Mouse (Mus musculus) embryonic facial prominence, embryonic 10.5 days (tissue): ENCODE data around the gene Cdk19. TPM values are rescaled to one million over a fixed set of nuclear protein-coding genes. Genes with fewer than 3 reads are reported as not detected.

Experiments
- DNase-seq: peaks from one replicate; pipeline ENCODE4 v3.0.0-alpha.2; 2017; ENCODE audit warnings: low spot score
- H3K27ac ChIP-seq: fragments of 300-500 bp; sonication (generic); replicated peaks from 2 replicates; pipeline ENCODE4 v1.5.1; 2016; ENCODE audit warnings: mild to moderate bottlenecking
- H3K27me3 ChIP-seq: fragments of 300-500 bp; sonication (generic); replicated peaks from 2 replicates; pipeline ENCODE4 v1.6.1; 2016; ENCODE audit warnings: low read depth, mild to moderate bottlenecking; ENCODE audit not compliant: poor library complexity, severe bottlenecking
- H3K36me3 ChIP-seq: fragments of 300-500 bp; sonication (generic); replicated peaks from 2 replicates; pipeline ENCODE4 v1.6.1; 2016; ENCODE audit warnings: mild to moderate bottlenecking, moderate library complexity
- H3K4me1 ChIP-seq: fragments of 300-500 bp; sonication (generic); 2 replicates; pipeline ENCODE4 v1.6.1; 2016
- H3K4me3 ChIP-seq: fragments of 300-500 bp; sonication (generic); 2 replicates; pipeline ENCODE4 v1.5.1; 2016; ENCODE audit warnings: mild to moderate bottlenecking, moderate library complexity
- H3K9me3 ChIP-seq: fragments of 300-500 bp; sonication (generic); 2 replicates; pipeline ENCODE4 v1.6.1; 2016; ENCODE audit warnings: mild to moderate bottlenecking
- WGBS: fragments of 180-500 bp; shearing (Covaris S2); methylation state at CpG from one replicate; pipeline ENCODE4 v1.1.7; 2016; 5-methylcytosine and 5-hydroxymethylcytosine counted together
- polyA plus RNA-seq: library from polyadenylated mRNA; unstranded; fragments of >200 nt; fragmentation: Nextera tagmentation; extraction: Ambion mirVana; gene quantifications from 2 replicates; pipeline ENCODE4 v1.2.1, GENCODE M21; 2016

The Cdk19 gene
- polyA plus RNA-seq, 1 experiment from 2014 or later = 7.8 TPM

- WGBS = 93% methylated on average over 10 of the region's 10 CpGs
- no peaks in the 10 kb centered on the region for H3K36me3 ChIP-seq
- peaks cover 5% of the 10 kb centered on the region; the same call in 1 of the 2 replicates for H3K9me3 ChIP-seq
- no peak for DNase-seq
- H3K4me1 ChIP-seq = peaks cover 5% of the 10 kb centered on the region
- H3K27ac ChIP-seq = no peak overlapping the region
- no peaks in the 10 kb centered on the region for H3K27me3 ChIP-seq
- H3K4me3 ChIP-seq = no peak overlapping the region
Observed at GRCm38 (mm10) chr10:40320306-40320705, 19.1 kb upstream of the Cdk19 start.

- no peak overlapping the region for H3K4me3 ChIP-seq
- H3K27me3 ChIP-seq = no peaks in the 10 kb centered on the region
- H3K9me3 ChIP-seq = 0 out of 2 replicates have a peak, but pooled peaks cover 4% of the 10 kb centered on the region
- no peaks in the 10 kb centered on the region for H3K4me1 ChIP-seq
- H3K36me3 ChIP-seq = no peaks in the 10 kb centered on the region
- no peak overlapping the region for H3K27ac ChIP-seq
- WGBS = 80% methylated on average over 9 of the region's 9 CpGs
- DNase-seq = no peak
Observed at GRCm38 (mm10) chr10:40328004-40328551, 11.3 kb upstream of the Cdk19 start.

- no peak overlapping the region for H3K4me3 ChIP-seq
Observed at GRCm38 (mm10) chr10:40330262-40330661, 9.1 kb upstream of the Cdk19 start.

GRCm38 (mm10) chr10:40332864-40333263, 6.5 kb upstream of the Cdk19 start:
- Histone ChIP-seq H3K4me3 (no peak overlapping the region), H3K27ac (no peak overlapping the region), H3K9me3 (0 out of 2 replicates have a peak, but pooled peaks cover 4% of the 10 kb centered on the region), H3K27me3 (no peaks in the 10 kb centered on the region), H3K4me1 (no peaks in the 10 kb centered on the region), H3K36me3 (no peaks in the 10 kb centered on the region)
- DNase-seq = no peak
- 67% methylated on average over 6 of the region's 6 CpGs for WGBS

More at GRCm38 (mm10) chr10:40330262-40330661, 9.1 kb upstream of the Cdk19 start:
- H3K36me3 ChIP-seq = no peaks in the 10 kb centered on the region
- no peaks in the 10 kb centered on the region for H3K4me1 ChIP-seq
- WGBS = 84% methylated on average over 1 of the region's 1 CpGs
- no peaks in the 10 kb centered on the region for H3K27me3 ChIP-seq
- no peak for DNase-seq
- H3K9me3 ChIP-seq = 0 out of 2 replicates have a peak, but pooled peaks cover 4% of the 10 kb centered on the region
- no peak overlapping the region for H3K27ac ChIP-seq

- H3K4me1 ChIP-seq = peaks cover 13% of the 10 kb centered on the region
- no peak for DNase-seq
- no peak overlapping the region for H3K27ac ChIP-seq
- H3K27me3 ChIP-seq = 0 out of 2 replicates have a peak, but pooled peaks cover 5% of the 10 kb centered on the region
- H3K9me3 ChIP-seq = peaks cover 2% of the 10 kb centered on the region; the same call in 1 of the 2 replicates
- 85% methylated on average over 4 of the region's 4 CpGs for WGBS
- no peak overlapping the region for H3K4me3 ChIP-seq
- H3K36me3 ChIP-seq = no peaks in the 10 kb centered on the region
Observed at GRCm38 (mm10) chr10:40342036-40342435, 2.7 kb downstream of the Cdk19 start.

GRCm38 (mm10) chr10:40346776-40347403, 7.5 kb downstream of the Cdk19 start:
- peaks cover 20% of the 10 kb centered on the region for H3K4me1 ChIP-seq
- no peak overlapping the region for H3K4me3 ChIP-seq
- 82% methylated on average over 3 of the region's 3 CpGs for WGBS
- H3K27me3 ChIP-seq = no peaks in the 10 kb centered on the region
- no peak for DNase-seq
- no peaks in the 10 kb centered on the region for H3K9me3 ChIP-seq
- H3K27ac ChIP-seq = no peak overlapping the region
- H3K36me3 ChIP-seq = no peaks in the 10 kb centered on the region

GRCm38 (mm10) chr10:40347461-40347954, 8.1 kb downstream of the Cdk19 start:
- WGBS = 74% methylated on average over 9 of the region's 9 CpGs
- DNase-seq = no peak
- H3K27ac ChIP-seq = peak overlapping the region; percentile 95
- H3K9me3 ChIP-seq = no peaks in the 10 kb centered on the region
- peaks cover 20% of the 10 kb centered on the region for H3K4me1 ChIP-seq
- H3K27me3 ChIP-seq = no peaks in the 10 kb centered on the region
- no peaks in the 10 kb centered on the region for H3K36me3 ChIP-seq
- peak overlapping the region; percentile 92 for H3K4me3 ChIP-seq

GRCm38 (mm10) chr10:40348566-40349536, 9.5 kb downstream of the Cdk19 start:
- Histone ChIP-seq H3K27ac (peak overlapping the region; percentile 95), H3K4me1 (peaks cover 20% of the 10 kb centered on the region), H3K9me3 (no peaks in the 10 kb centered on the region), H3K36me3 (no peaks in the 10 kb centered on the region), H3K4me3 (peak overlapping the region; percentile 92), H3K27me3 (no peaks in the 10 kb centered on the region)
- WGBS = under 1% methylated on average over 76 of the region's 76 CpGs
- peak; percentile 97 for DNase-seq

- peak; percentile 85 for DNase-seq
- no peaks in the 10 kb centered on the region for H3K9me3 ChIP-seq
- under 1% methylated on average over 62 of the region's 62 CpGs for WGBS
- H3K4me3 ChIP-seq = peak overlapping the region; percentile 92
- peaks cover 20% of the 10 kb centered on the region for H3K4me1 ChIP-seq
- no peaks in the 10 kb centered on the region for H3K27me3 ChIP-seq
- peak overlapping the region; percentile 95 for H3K27ac ChIP-seq
- no peaks in the 10 kb centered on the region for H3K36me3 ChIP-seq
Observed at GRCm38 (mm10) chr10:40349631-40350177, 10.3 kb downstream of the Cdk19 start.

- H3K27ac ChIP-seq = peak overlapping the region; percentile 95
- 53% methylated on average over 12 of the region's 12 CpGs for WGBS
Observed at GRCm38 (mm10) chr10:40350245-40350932, 11.0 kb downstream of the Cdk19 start.

GRCm38 (mm10) chr10:40351156-40351555, 11.8 kb downstream of the Cdk19 start:
- Histone ChIP-seq H3K9me3 (no peaks in the 10 kb centered on the region), H3K27ac (no peak overlapping the region), H3K27me3 (no peaks in the 10 kb centered on the region), H3K4me3 (peak overlapping the region; percentile 92), H3K36me3 (no peaks in the 10 kb centered on the region), H3K4me1 (peaks cover 20% of the 10 kb centered on the region)
- WGBS = 68% methylated on average over 4 of the region's 4 CpGs
- DNase-seq = no peak

More at GRCm38 (mm10) chr10:40350245-40350932, 11.0 kb downstream of the Cdk19 start:
- H3K4me3 ChIP-seq = peak overlapping the region; percentile 92
- no peaks in the 10 kb centered on the region for H3K9me3 ChIP-seq
- no peaks in the 10 kb centered on the region for H3K36me3 ChIP-seq
- H3K4me1 ChIP-seq = peaks cover 20% of the 10 kb centered on the region
- DNase-seq = no peak
- H3K27me3 ChIP-seq = no peaks in the 10 kb centered on the region
